Mouse (Mus musculus) heart, postnatal 25 days (tissue): ENCODE measurements at regions not wholly inside any gene's neighbourhood (a gene's known extent, or its start where the extent isn't known, plus 50 kb on each side); places are given as distances from the start of the nearest gene placed in this dataset.
"Not testable (repeated sequence)": the region's sequence is repeated elsewhere in the genome, so short reads cannot be mapped to it uniquely, and the experiment has no call there.

ENCODE experiments used
- DNase-seq: peaks from one replicate; pipeline ENCODE4 v3.0.0; 2022; ENCODE audit warnings: low spot score
- intact Hi-C: fragments of 180-260 bp; cut with DNase I; formaldehyde crosslinking; loops from one replicate; pipeline ENCODE4 v1.15.1; 2025

DNA sequence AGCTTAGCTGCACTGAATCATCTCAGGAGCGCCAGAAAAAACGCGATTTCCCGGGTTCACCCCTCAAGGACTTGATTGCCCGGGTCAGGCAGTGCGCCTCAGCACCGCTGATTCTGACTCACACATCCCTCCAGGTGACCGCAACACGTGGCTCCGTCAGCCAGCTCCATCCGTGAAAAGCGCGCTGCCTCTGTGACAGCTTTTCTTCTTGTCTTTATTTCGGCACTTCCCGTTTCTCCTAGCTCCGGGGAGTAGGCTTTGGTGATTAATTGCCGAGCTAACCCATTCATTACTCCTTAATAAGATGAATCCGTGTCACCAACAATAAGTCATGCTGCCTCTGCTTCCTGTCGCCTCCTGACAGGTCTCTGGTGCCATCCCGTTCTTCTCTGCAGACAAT, 108.6 kb downstream of the Katnal1 start:
- intact Hi-C loops = no loop called here
- no peak for DNase-seq

- intact Hi-C loops = no loop called here
- no peak for DNase-seq
Observed at GRCm38 (mm10) chr5:148819423-148819822, 109.7 kb downstream of the Katnal1 start.

DNA sequence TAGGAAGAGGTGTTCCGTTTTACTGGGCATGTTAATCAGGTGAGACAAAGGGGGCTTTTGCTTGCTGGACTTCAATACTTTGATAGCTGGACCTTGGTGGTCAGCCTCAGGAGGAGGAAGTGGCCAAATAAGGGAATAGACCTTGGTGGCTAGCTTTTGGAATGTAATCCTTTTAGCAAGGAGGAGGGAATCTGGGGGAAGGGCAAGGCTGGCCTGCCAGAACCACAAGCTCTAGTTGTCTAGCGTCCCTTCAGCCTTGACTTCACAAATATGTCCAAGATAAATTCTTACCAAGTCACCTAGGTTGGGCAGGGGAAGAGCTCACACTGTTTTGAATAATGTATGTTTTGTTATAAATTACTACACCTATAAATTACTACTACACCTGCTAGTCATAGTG, 110.4 kb downstream of the Katnal1 start:
- DNase-seq = no peak
- intact Hi-C loops = no loop called here

DNA sequence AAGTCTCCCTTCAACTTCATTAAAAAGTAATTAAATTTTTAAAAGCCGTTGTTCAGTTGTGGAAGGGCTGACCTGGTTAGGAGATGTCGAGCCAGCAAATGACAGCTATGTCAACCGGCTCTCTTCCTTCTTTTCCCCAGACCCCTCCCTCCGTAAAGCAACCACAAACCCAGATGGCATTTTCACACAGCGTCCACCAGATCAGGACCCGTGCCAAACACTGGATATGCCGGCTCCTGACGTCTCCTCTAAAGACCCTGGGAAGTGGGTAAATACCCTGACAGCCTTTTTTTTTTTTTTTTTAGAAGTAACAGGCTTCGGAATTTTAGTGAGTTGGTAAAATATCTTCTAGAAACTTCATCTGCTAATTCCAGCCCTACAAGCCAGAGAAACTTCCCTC, 116.3 kb downstream of the Katnal1 start:
- intact Hi-C loops = loop anchor here (2.0 to 5.0 kb wide), 3 partner anchors 18 to 239 kb away; no protein-coding TSS in a partner anchor
- DNase-seq = no peak

DNA sequence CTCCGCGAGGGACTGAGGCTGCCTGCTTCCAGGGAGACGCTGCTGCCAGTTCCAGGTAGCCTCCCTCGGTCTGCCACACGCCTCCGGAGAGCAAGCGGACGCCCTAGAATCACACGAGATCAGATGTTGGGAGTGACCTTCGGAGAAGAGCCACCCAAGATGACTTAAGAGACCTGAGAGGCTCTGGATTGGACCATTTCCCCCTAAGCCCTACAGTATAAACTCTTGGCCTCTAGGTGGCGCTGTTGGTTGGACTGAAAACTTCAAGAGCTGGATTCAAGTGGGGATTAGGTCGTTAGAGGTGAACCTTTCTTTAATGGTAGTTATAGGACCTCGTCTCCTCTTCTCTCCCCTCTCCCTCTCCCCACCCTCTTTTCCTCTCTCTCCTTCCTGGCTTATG, 117.1 kb downstream of the Katnal1 start:
- intact Hi-C loops = loop anchor here (2.0 to 5.0 kb wide), 3 partner anchors 19 to 240 kb away; no protein-coding TSS in a partner anchor
- DNase-seq = no peak

GRCm38 (mm10) chr5:148809485-148809884, 119.6 kb downstream of the Katnal1 start:
- intact Hi-C loops = loop anchor here (2.0 kb wide), 2 partner anchors 527 to 715 kb away; no protein-coding TSS in a partner anchor
- no peak for DNase-seq

- DNase-seq = no peak
Observed at GRCm38 (mm10) chr5:148809055-148809454, 120.1 kb downstream of the Katnal1 start.

GRCm38 (mm10) chr5:148808426-148808825, 120.7 kb downstream of the Katnal1 start:
- intact Hi-C loops = loop anchor here (2.0 kb wide), 2 partner anchors 528 to 716 kb away; no protein-coding TSS in a partner anchor
- no peak for DNase-seq

More at GRCm38 (mm10) chr5:148809055-148809454, 120.1 kb downstream of the Katnal1 start:
- intact Hi-C loops = loop anchor here (2.0 kb wide), 2 partner anchors 528 to 716 kb away; no protein-coding TSS in a partner anchor

DNA sequence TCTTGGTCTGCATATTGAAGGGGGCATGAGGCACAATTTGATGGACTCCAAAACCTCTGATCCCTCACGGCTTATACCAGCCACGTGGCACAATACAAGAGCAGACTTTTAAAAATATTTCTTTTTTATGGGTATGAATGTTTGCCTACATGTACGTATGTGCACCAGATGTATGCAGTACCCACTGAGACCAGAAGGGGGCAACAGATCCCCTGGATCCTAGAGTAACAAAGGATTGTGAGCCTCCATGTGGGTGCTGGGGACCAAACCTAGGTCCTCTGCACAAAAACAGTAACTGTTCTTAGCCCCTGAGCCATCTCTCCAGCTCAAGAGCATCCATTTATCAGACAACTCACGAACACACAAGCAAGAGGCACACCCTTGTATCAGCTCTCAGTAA, 121.5 kb downstream of the Katnal1 start:
- DNase-seq = no peak

DNA sequence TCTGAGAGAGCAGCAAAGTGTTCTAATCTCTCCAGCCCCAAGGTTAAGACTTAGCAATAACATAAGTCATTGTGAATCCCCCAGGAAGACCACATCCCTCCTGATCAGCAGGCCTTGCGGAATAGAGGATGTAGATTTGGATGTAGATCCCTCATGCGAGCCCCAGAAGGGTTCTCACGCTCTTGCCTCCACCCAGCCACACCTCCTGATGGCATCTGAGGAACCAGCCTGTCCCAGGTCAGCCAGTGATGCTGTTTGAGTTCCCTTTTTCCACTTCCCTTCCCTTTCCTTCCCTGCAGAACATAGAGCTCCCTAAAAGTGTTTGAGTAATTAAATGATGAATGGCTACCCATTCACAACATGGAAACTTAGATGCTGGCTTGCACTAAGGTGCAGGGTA, 124.1 kb downstream of the Katnal1 start:
- intact Hi-C loops = no loop called here
- no peak for DNase-seq

More for the DNA sequence above, 121.5 kb downstream of the Katnal1 start:
- intact Hi-C loops = loop anchor here (2.0 kb wide), 2 partner anchors 529 to 717 kb away; no protein-coding TSS in a partner anchor

GRCm38 (mm10) chr5:148803772-148804171, 125.3 kb downstream of the Katnal1 start:
- intact Hi-C loops = no loop called here
- DNase-seq = no peak

DNA sequence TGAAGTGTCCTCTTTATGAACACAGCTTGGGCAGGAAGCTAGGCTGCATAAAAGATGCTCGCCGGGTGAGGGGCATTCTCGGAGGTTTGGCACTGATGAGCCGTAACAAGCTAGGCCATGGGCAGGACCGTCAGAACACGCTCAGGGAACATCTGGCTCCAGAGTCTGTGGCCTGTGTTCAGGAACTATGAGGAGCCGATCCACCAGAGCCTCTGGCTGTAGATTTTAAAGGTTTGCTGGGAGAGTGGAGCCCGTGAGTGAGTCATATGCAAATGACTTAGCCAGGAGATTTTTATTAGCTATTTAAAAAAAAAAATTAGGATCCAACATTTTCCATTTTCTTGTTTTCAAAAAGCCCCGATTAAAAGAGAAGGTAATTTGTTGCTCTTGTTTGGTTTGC, 126.4 kb downstream of the Katnal1 start:
- no peak for DNase-seq
- intact Hi-C loops = no loop called here

GRCm38 (mm10) chr5:148798541-148798940, 130.6 kb downstream of the Katnal1 start:
- DNase-seq = no peak
- intact Hi-C loops = no loop called here

DNA sequence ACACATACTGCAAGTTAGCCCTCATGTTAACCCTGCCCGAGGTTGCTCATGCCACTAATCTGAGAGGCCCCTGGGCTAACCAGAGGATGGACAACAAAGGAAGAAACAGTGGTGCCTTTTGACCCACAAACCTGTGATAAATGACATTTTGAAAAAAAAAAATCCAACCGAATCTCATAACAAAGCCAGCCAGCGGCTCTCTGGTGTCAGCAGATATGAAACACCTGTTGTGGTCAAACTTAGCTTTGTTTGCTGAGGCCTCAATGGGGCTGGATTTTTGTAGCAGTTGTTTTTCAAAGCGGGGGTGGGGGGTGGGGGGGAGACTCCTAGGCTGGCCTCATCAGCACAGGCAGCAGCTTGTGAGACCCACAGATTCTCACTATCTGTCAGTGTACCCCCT, 133.0 kb downstream of the Katnal1 start:
- no peak for DNase-seq
- intact Hi-C loops = no loop called here

DNA sequence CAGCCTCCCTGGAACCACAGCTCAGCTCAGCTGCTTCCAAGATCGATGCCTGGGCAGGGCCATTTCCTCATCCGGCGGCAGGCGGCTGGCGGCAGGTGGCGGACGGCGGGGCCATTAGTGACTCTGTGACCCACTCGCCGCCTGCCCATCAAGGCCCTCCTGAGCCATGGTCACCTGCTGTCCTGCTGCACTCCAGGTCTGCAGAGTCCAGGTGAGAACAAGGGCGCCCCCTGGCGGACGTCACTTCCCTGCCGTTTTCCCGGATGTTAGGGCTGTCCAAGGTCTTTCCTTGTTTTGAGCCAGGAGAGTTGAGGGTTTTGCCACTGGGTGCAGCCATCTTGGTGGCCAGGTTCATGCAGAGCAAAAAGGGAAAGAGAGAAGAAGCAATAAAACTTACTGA, 134.7 kb downstream of the Katnal1 start:
- intact Hi-C loops = loop anchor here (2.0 to 5.0 kb wide), 3 partner anchors 87 to 462 kb away; no protein-coding TSS in a partner anchor
- DNase-seq = peak; percentile 16

GRCm38 (mm10) chr5:148792736-148793440, 136.2 kb downstream of the Katnal1 start:
- DNase-seq = peak; percentile 28
- intact Hi-C loops = loop anchor here (1.0 to 5.0 kb wide), 3 partner anchors 86 to 341 kb away; no protein-coding TSS in a partner anchor

DNA sequence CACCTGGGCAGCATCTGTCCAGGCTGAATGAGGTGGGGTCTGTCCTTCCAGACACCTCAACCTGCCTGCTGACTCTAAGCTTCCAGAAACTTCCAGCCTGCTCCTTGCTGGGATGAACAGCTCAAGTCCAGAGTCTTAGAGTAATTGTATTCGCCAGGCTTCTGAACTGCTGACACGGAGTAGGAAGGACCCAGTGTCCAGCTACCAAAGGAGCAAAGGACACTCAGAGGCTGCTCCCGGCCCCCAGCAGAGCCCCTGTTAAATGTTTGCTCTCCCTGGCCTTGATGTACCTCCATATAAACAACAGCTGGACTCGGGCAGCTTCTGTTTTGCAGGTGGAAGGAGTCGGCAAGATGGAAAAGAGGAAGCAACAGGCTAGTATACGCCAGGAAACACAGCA, 137.5 kb downstream of the Katnal1 start:
- intact Hi-C loops = loop anchor here (5.0 kb wide), 2 partner anchors 84 to 339 kb away; no protein-coding TSS in a partner anchor
- no peak for DNase-seq

- intact Hi-C loops = loop anchor here (5.0 kb wide), 2 partner anchors 83 to 338 kb away; no protein-coding TSS in a partner anchor
Observed at GRCm38 (mm10) chr5:148790343-148790742, 138.8 kb downstream of the Katnal1 start.

DNA sequence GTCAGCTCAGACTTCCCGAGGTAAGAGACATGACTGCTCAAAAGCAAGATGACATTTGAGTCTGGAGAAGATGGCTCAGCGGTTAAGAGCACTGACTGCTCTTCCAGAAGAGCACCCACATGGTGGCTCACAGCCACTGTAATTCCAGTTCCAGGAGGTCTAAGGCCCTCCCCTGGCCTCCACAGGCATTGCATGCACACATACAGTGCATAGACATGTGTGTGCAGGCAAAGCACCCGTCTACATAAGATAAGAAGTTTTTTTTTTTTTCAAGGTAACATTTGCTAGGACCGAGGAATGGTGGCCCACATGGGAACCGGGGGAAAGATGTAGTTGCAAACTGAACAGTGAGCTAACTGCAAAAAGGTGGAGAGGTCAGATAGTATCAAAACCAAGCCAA, 139.3 kb downstream of the Katnal1 start:
- no peak for DNase-seq
- intact Hi-C loops = loop anchor here (5.0 kb wide), 2 partner anchors 83 to 338 kb away; no protein-coding TSS in a partner anchor

More at GRCm38 (mm10) chr5:148790343-148790742, 138.8 kb downstream of the Katnal1 start:
- not testable (repeated sequence) for DNase-seq

DNA sequence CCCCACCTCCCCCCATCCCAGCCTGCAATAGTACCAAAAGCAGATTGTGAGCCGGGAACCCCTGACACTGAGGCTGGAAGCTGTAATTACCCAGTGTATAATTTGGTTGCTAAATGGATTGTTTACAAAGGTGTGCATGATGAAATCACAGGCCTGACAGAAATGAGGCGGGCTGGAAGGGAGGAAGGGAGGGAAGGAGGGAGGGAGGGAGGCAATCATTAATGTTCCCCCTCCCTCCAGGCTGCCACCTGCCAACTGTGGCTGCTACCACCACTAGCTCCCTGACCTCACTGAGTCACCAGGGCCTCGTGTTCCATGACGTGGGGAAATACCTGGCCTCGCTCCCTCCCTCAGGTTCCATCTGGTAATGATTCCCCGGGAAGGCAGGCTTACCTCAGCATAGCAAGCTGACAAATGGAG, 140.0 kb downstream of the Katnal1 start:
- DNase-seq = no peak
- intact Hi-C loops = no loop called here

- no peak for DNase-seq
- intact Hi-C loops = no loop called here
Observed at GRCm38 (mm10) chr5:148788690-148789089, 140.4 kb downstream of the Katnal1 start.
